Mouse (Mus musculus): ENCODE results near the gene Vangl1. TPM values are rescaled to one million over a fixed set of nuclear protein-coding genes. Genes with fewer than 3 reads are reported as not detected.

Gene Vangl1
- total RNA-seq, 2 experiments from 2014 or later: 24.2 to 25.3 TPM

DNA sequence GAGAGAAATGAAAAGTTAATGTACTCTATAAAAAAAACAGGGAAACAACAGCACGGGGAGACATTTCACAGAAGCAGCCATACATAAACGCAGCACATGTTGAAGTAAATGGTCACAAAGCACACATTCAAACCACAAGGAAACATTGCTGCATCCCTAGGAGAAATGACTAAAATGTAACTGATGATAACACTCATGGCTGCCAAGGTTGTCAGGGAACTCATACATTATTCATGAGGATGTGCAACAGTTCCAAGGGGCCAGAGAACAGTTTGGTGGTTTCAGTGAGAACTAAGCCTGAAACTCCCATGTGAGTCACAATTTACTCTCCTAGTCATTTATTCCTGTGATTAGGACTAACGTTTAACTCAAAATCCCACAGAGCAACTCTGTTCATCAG is 96.3 kb downstream of the Vangl1 start:
- intact Hi-C loops (cut with DNase I): no loop called here
- no peak for DNase-seq

DNA sequence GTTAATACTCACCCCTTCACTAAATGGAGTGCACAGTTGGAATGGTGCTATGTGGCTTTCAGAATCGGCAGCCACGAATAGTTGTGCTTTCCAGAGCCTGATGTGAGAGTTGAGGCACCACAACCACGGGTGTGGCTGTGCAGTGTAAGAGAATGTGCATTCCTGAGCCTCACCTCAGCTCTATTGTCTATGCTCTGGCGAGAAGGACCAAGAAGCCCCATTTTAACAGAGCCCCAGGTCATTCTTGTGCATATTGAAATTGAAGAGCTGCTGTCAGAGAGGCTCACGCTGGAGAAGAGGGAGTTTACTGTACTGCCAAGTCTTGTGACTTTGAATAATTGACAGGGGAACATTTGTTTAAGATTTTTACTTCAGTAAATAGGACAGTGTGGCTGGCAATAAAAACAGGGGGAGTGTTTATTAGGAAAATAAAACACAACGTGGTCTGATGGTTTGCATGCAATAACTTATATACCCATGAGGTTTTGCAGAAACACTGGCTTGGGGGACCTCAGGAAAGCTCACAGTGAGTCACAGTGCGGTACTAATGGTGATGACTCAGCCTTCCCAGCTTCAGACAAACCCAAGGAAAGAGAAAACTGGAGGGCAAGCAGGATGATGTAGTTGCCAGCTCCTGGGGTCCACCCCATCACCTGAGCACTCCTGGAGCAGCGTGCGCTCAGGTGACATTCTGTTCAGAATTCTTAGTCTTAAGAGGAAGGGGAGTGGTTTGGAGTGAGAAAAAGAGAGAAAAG is 100.5 kb downstream of the Vangl1 start:
- intact Hi-C loops (cut with DNase I): no loop called here
- DNase-seq: no peak

Other genes with a start within 250 kb of the Vangl1 start
- gene Nhlh2, start 194.6 kb downstream of the Vangl1 start, total RNA-seq (2021): not detected
- 1,000 to 10,000 TPM; 1,032 to 1,091 TPM for gene Casq2, start 118.3 kb downstream of the Vangl1 start, total RNA-seq (2021)